ENCODE assay signal across 8 mouse cellular contexts in the genomic region with DNA sequence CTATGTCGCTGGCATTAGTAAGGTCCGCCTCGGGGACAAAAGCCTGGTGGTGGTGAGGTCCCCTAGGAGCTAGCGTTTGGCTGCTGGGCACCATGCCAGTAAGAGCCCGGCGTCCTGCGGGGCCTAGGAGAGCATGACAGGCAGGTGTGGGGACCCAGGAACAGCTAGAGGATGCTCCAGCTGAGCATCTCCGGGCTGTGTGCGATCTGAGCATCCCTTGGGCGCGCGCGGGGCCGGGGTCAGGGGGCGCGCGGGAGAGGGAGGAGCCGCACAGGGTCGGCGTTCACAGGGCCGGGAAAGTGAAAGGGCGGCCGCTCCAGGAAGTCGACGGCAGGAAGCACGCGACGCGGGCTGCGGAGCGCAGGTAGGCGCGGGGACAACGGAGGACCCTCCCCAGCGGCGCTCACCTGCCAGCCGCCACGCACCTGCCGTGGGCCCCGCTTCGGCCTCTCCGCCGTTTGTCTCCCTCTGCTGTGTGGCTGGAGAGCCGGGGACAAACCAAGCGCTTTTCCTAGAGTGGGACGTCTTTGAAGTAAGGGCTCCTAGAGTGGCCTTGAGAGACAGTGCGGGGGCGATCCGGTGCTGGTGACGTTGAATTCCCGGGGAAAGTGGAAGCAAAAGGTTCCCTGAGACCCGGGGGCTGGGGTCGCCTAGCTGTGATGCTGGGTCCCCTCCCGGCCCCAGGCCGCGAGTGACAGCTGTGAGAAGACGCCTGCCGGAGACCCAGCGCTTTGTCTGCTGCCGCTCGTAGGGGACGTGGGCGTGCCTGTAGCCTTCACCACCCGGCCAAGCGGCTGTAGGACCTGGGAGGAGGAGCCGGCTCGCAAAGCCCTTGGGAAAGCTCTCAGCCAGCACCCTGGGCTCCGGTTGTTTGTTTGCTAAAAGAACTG. TPM values are rescaled to one million over a fixed set of nuclear protein-coding genes. Genes with fewer than 3 reads are reported as not detected.
A peak's percentile ranks its signal among the peaks of the same experiment; 100 is the strongest.
DNase-seq lines count a peak whose midpoint lies in the region; ATAC-seq lines count a peak whose summit lies in the region.

No protein-coding gene starts in this region.

- 1% methylated on average over 60 of the region's 68 CpGs for WGBS in hindbrain, embryonic 13.5 days

- peak overlapping the region; percentile 89 for H3K27ac ChIP-seq in hindbrain, embryonic 13.5 days

- ATAC-seq in hindbrain, embryonic 13.5 days (ENCODE audit: low FRiP score), result peak; percentile 77

- peak; percentile 78 for DNase-seq in Muller cell, postnatal 12 days (ENCODE audit: inconsistent ontology term)
- DNase-seq in cerebellum, postnatal 10 days, result peak; percentile 83 to 85
- peak; percentile 73 to 78 for DNase-seq in frontal cortex, postnatal 36 days (ENCODE audit: low spot score in 2 of 2)
- DNase-seq in left cerebral cortex, adult 11 months (ENCODE audit: low spot score), result peak; percentile 58
- DNase-seq in lung, postnatal 36 days, result peak; percentile 94
- peak; percentile 80 for DNase-seq in retina, embryonic 14.5 days (ENCODE audit: low spot score)
- peak; percentile 88 to 89 for DNase-seq in thymus, postnatal 36 days

- H3K4me1 ChIP-seq in hindbrain, embryonic 13.5 days (replicated peaks), result peaks cover 48% of the 10 kb centered on the region

- H3K36me3 ChIP-seq in hindbrain, embryonic 13.5 days, result no peaks in the 10 kb centered on the region

- H3K27me3 ChIP-seq in hindbrain, embryonic 13.5 days, result no peaks in the 10 kb centered on the region

- H3K9ac ChIP-seq in hindbrain, embryonic 13.5 days, result peak overlapping the region; percentile 86

- H3K4me3 ChIP-seq in hindbrain, embryonic 13.5 days, result peak overlapping the region; percentile 63

- no peaks in the 10 kb centered on the region for H3K9me3 ChIP-seq in hindbrain, embryonic 13.5 days

- H3K4me2 ChIP-seq in hindbrain, embryonic 13.5 days, result peak overlapping the region; percentile 91

RNA-seq across cellular contexts. Expression of gene Slc37a1, which starts 9.5 kb away (rescaled TPM):
- 13.2 and 15.5 TPM in 2 replicates for polyA plus RNA-seq in hindbrain, embryonic 13.5 days (2015; fragmentation: Nextera tagmentation; extraction: Ambion mirVana)

RNA-seq across cellular contexts. Expression of gene Rsph1, which starts 19.0 kb away (rescaled TPM):
- 5.4 and 9.0 TPM in 2 replicates for polyA plus RNA-seq in hindbrain, embryonic 13.5 days (2015; fragmentation: Nextera tagmentation; extraction: Ambion mirVana)

Comparison
In these comparisons a context has a peak if more than half of its experiments do, and no peak if none do; other contexts are left out.
1. Peak in every context shown above with its lines: DNase-seq, ATAC-seq, H3K4me3 ChIP-seq and H3K27ac ChIP-seq.